Mouse (Mus musculus): ENCODE measurements around the gene Ppcs. TPM values are rescaled to one million over a fixed set of nuclear protein-coding genes. Genes with fewer than 3 reads are reported as not detected.

The Ppcs gene
- polyA plus RNA-seq, 1 experiment from 2014 or later: 31.5 TPM

DNA sequence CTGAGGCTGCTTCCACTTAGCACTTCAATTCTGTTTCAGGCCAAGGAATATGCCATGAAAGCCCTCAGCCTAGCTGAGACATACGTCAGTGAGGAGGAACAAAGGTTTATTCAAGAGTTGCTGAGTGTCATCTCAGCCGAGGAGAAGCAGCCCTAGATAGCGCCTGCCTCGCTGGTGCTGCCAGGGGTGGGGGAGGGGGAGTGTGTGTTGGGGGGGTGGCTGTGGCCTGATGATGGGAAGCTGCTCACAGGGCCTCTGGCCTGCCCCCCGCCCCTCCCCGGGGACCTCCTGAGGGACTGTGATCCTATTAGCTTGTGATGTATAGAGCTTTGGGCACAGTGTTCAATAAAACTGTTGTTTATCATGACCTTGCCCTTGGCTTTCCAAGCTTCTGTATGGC is 31.3 kb upstream of the Ppcs start:
- Histone ChIP-seq H3K9ac (ENCODE audit: low read length) (no peak overlapping the region), H3K27ac (ENCODE audit: low read length) (no peak overlapping the region), H3K4me2 (ENCODE audit: low read depth, low read length) (no peak overlapping the region), H3K36me3 (ENCODE audit: control insufficient read depth, insufficient read depth, low read length) (no peaks in the 10 kb centered on the region), H3K4me1 (replicated peaks; ENCODE audit: control insufficient read depth, insufficient read depth, low read length) (no peaks in the 10 kb centered on the region; the same call in 1 of the 2 replicates), H3K27me3 (ENCODE audit: control insufficient read depth, insufficient read depth, low read depth, low read length) (no peaks in the 10 kb centered on the region), H3K9me3 (ENCODE audit: control insufficient read depth, low read length) (no peaks in the 10 kb centered on the region), H3K4me3 (ENCODE audit: low read length) (no peak overlapping the region)
- peak; percentile 84 for ATAC-seq (ENCODE audit: low read depth)
- 12% methylated on average over 6 of the region's 6 CpGs for WGBS

DNA sequence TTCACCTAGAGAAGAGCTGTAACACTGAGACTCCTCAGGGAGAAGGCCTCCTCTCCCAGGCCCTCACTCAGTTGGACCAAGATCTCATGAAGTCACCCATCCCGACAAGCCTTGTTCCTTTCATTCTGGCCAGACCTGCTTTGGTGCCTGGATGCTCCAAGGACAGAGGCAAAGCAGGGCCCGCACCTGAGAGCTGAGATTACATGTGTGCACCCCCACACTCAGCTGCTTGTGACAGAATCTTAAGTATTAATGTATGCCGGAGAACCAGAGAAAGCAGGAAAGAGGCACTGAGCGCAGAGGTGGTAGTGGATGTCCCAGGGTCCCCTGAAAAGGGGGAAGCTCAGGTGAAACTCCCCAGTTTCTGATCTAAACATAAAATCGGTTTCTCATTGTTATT is 30.9 kb upstream of the Ppcs start:
- no peaks in the 10 kb centered on the region; the same call in 1 of the 2 replicates for H3K4me1 ChIP-seq (replicated peaks; ENCODE audit: control insufficient read depth, insufficient read depth, low read length)
- H3K36me3 ChIP-seq (ENCODE audit: control insufficient read depth, insufficient read depth, low read length): no peaks in the 10 kb centered on the region
- H3K4me3 ChIP-seq (ENCODE audit: low read length): no peak overlapping the region
- no peaks in the 10 kb centered on the region for H3K9me3 ChIP-seq (ENCODE audit: control insufficient read depth, low read length)
- no peak for ATAC-seq (ENCODE audit: low read depth)
- no peak overlapping the region for H3K4me2 ChIP-seq (ENCODE audit: low read depth, low read length)
- 40% methylated on average over 5 of the region's 5 CpGs for WGBS
- no peaks in the 10 kb centered on the region for H3K27me3 ChIP-seq (ENCODE audit: control insufficient read depth, insufficient read depth, low read depth, low read length)
- H3K27ac ChIP-seq (ENCODE audit: low read length): no peak overlapping the region
- no peak overlapping the region for H3K9ac ChIP-seq (ENCODE audit: low read length)

DNA sequence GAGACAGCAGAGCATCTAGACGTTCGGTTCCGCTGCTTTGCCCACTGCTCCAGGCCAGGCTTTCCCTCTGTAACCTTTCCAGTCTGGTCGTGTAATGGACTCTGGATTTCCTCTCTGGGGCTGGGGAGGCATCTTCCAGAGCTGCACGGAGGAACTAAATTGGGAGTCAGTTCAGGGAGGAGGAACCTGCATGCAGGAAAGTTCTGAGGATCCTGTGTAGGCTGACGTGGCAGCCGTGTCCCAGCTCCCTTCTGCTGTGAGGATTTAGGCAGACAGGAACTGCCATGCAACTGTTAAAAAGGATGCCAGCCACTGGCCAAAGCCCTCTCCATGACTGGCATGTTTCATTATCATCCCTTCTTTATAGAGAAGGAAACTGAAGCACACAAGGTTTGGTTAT is 28.2 kb upstream of the Ppcs start:
- no peak for ATAC-seq (ENCODE audit: low read depth)
- H3K4me1 ChIP-seq (replicated peaks; ENCODE audit: control insufficient read depth, insufficient read depth, low read length): no peaks in the 10 kb centered on the region; the same call in 1 of the 2 replicates
- 66% methylated on average over 7 of the region's 7 CpGs for WGBS
- H3K27ac ChIP-seq (ENCODE audit: low read length): no peak overlapping the region
- H3K27me3 ChIP-seq (ENCODE audit: control insufficient read depth, insufficient read depth, low read depth, low read length): no peaks in the 10 kb centered on the region
- no peaks in the 10 kb centered on the region for H3K36me3 ChIP-seq (ENCODE audit: control insufficient read depth, insufficient read depth, low read length)
- H3K9ac ChIP-seq (ENCODE audit: low read length): no peak overlapping the region
- no peak overlapping the region for H3K4me3 ChIP-seq (ENCODE audit: low read length)
- H3K4me2 ChIP-seq (ENCODE audit: low read depth, low read length): no peak overlapping the region
- no peaks in the 10 kb centered on the region for H3K9me3 ChIP-seq (ENCODE audit: control insufficient read depth, low read length)

DNA sequence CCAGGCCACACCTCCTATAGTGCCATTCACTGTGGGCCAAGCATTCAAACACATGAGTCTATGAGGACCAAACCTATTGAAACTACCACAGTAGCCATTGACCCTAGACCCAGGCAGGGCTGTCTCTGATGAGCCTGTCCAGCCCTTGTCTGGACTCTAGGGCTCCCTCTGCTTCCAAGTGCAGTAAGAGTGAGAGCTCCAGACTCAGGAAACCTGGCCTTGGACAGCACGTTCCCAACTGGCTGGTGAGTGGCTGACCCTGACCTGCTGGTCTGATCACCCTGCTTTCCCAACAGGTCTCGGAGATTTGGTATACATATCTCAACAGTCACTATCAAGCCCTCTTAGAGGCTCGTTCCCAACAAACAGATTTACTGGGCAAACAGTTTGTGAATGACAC is 25.6 kb upstream of the Ppcs start:
- no peaks in the 10 kb centered on the region for H3K27me3 ChIP-seq (ENCODE audit: control insufficient read depth, insufficient read depth, low read depth, low read length)
- H3K4me3 ChIP-seq (ENCODE audit: low read length): no peak overlapping the region
- no peak overlapping the region for H3K4me2 ChIP-seq (ENCODE audit: low read depth, low read length)
- ATAC-seq (ENCODE audit: low read depth): no peak
- no peaks in the 10 kb centered on the region for H3K36me3 ChIP-seq (ENCODE audit: control insufficient read depth, insufficient read depth, low read length)
- H3K9ac ChIP-seq (ENCODE audit: low read length): no peak overlapping the region
- no peaks in the 10 kb centered on the region for H3K4me1 ChIP-seq (replicated peaks; ENCODE audit: control insufficient read depth, insufficient read depth, low read length)
- WGBS: 51% methylated on average over 3 of the region's 3 CpGs
- no peak overlapping the region for H3K27ac ChIP-seq (ENCODE audit: low read length)
- no peaks in the 10 kb centered on the region for H3K9me3 ChIP-seq (ENCODE audit: control insufficient read depth, low read length)

DNA sequence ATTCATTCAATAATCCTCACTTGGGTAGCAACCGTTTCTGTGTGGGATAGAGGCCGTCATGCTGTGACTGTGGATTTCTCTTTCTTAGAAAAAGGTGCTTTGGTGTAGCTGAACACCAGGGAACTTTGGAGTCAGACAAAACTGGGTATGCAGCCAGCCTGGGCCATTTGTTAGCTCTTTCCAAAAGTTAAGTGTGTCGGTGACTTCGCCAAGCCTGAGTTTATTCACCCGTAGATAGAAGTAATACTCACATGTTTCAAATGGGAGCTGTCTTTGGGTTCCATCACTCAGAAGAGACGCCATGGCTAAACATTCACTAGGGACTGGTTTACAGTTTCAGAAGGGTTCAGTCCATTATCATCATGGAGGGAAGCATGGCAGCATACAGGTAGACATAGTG is 25.0 kb upstream of the Ppcs start:
- no peak overlapping the region for H3K4me2 ChIP-seq (ENCODE audit: low read depth, low read length)
- no peaks in the 10 kb centered on the region for H3K36me3 ChIP-seq (ENCODE audit: control insufficient read depth, insufficient read depth, low read length)
- ATAC-seq (ENCODE audit: low read depth): no peak
- 88% methylated on average over 6 of the region's 6 CpGs for WGBS
- H3K4me3 ChIP-seq (ENCODE audit: low read length): no peak overlapping the region
- H3K9ac ChIP-seq (ENCODE audit: low read length): no peak overlapping the region
- no peaks in the 10 kb centered on the region for H3K9me3 ChIP-seq (ENCODE audit: control insufficient read depth, low read length)
- no peaks in the 10 kb centered on the region for H3K27me3 ChIP-seq (ENCODE audit: control insufficient read depth, insufficient read depth, low read depth, low read length)
- no peaks in the 10 kb centered on the region for H3K4me1 ChIP-seq (replicated peaks; ENCODE audit: control insufficient read depth, insufficient read depth, low read length)
- no peak overlapping the region for H3K27ac ChIP-seq (ENCODE audit: low read length)

- WGBS: 53% methylated on average over 6 of the region's 6 CpGs
- H3K4me1 ChIP-seq (replicated peaks; ENCODE audit: control insufficient read depth, insufficient read depth, low read length): no peaks in the 10 kb centered on the region
- H3K27ac ChIP-seq (ENCODE audit: low read length): no peak overlapping the region
- no peaks in the 10 kb centered on the region for H3K9me3 ChIP-seq (ENCODE audit: control insufficient read depth, low read length)
- no peak overlapping the region for H3K4me2 ChIP-seq (ENCODE audit: low read depth, low read length)
- H3K4me3 ChIP-seq (ENCODE audit: low read length): no peak overlapping the region
- no peak overlapping the region for H3K9ac ChIP-seq (ENCODE audit: low read length)
- H3K36me3 ChIP-seq (ENCODE audit: control insufficient read depth, insufficient read depth, low read length): no peaks in the 10 kb centered on the region
- no peaks in the 10 kb centered on the region for H3K27me3 ChIP-seq (ENCODE audit: control insufficient read depth, insufficient read depth, low read depth, low read length)
- ATAC-seq (ENCODE audit: low read depth): no peak
Measured at GRCm38 (mm10) chr4:119442539-119442938, 20.3 kb upstream of the Ppcs start.

DNA sequence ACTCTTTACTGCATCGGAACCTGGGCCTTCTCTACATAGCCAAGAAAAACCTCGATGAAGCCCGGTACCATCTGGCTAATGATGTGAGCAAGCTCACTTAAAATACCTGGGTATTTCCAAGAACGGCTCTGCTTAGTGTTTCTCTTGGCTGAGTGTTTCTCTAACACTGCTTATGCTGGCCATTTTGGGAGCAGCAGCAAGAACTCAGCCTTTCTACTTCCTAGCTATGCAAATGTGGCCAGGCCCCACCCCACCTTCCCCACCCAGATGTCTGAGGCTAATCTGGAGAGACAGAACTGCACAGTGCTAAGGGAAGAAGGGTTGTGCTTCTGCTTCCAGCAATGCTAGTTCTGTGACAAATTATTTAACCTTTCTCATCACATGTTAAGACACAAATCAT is 19.6 kb upstream of the Ppcs start:
- Histone ChIP-seq H3K4me2 (ENCODE audit: low read depth, low read length) (no peak overlapping the region), H3K9me3 (ENCODE audit: control insufficient read depth, low read length) (no peaks in the 10 kb centered on the region), H3K9ac (ENCODE audit: low read length) (no peak overlapping the region), H3K27me3 (ENCODE audit: control insufficient read depth, insufficient read depth, low read depth, low read length) (no peaks in the 10 kb centered on the region), H3K36me3 (ENCODE audit: control insufficient read depth, insufficient read depth, low read length) (no peaks in the 10 kb centered on the region), H3K4me1 (replicated peaks; ENCODE audit: control insufficient read depth, insufficient read depth, low read length) (no peaks in the 10 kb centered on the region), H3K4me3 (ENCODE audit: low read length) (no peak overlapping the region), H3K27ac (ENCODE audit: low read length) (no peak overlapping the region)
- 88% methylated on average over 4 of the region's 4 CpGs for WGBS
- ATAC-seq (ENCODE audit: low read depth): no peak

DNA sequence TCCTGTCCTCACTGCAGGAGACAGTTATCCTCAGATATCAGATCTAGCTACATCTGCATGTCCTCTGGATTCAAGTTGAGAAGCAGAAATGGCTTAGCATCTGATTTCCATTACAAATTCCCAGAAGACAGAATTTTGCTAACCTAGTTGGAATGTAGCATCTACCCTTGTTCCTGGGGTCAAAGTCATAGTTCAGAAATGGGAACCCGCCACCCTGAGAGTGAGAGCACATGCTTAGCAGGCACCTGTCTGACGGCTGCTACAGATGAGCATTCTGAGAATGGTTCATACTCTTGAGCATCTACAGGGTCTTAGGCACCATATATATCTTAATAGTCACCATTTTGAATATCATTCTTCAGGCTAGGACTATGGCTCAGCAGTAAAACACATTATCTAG is 15.7 kb upstream of the Ppcs start:
- no peak overlapping the region for H3K4me2 ChIP-seq (ENCODE audit: low read depth, low read length)
- 78% methylated on average over 2 of the region's 2 CpGs for WGBS
- no peak overlapping the region for H3K9ac ChIP-seq (ENCODE audit: low read length)
- H3K27me3 ChIP-seq (ENCODE audit: control insufficient read depth, insufficient read depth, low read depth, low read length): no peaks in the 10 kb centered on the region
- H3K27ac ChIP-seq (ENCODE audit: low read length): no peak overlapping the region
- H3K36me3 ChIP-seq (ENCODE audit: control insufficient read depth, insufficient read depth, low read length): no peaks in the 10 kb centered on the region
- ATAC-seq (ENCODE audit: low read depth): no peak
- H3K4me3 ChIP-seq (ENCODE audit: low read length): no peak overlapping the region
- H3K9me3 ChIP-seq (ENCODE audit: control insufficient read depth, low read length): peaks cover 7% of the 10 kb centered on the region; the same call in 1 of the 2 replicates
- H3K4me1 ChIP-seq (replicated peaks; ENCODE audit: control insufficient read depth, insufficient read depth, low read length): no peaks in the 10 kb centered on the region

DNA sequence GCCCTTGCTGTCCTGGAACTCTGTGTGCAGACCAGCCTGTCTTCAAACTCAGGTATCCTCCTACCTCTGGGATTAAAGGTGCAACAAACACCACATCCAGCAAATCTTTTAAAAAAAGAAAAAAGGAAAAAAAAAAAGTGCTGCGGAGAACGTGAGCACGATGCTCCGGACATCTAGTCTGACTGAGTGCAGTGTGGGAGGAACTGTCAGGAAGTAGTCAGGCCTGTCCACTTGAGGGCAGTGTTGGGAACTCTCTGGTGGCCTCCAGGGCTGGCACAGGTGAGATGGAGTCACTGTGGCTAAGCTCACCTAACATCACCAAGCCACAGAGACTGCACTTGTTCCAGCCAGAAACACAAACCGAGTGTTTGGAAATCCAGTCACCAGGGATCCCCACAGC is 8.5 kb upstream of the Ppcs start:
- H3K27me3 ChIP-seq (ENCODE audit: control insufficient read depth, insufficient read depth, low read depth, low read length): no peaks in the 10 kb centered on the region; the same call in 1 of the 2 replicates
- no peaks in the 10 kb centered on the region for H3K36me3 ChIP-seq (ENCODE audit: control insufficient read depth, insufficient read depth, low read length)
- 21% methylated on average over 5 of the region's 5 CpGs for WGBS
- no peak overlapping the region for H3K4me3 ChIP-seq (ENCODE audit: low read length)
- no peak overlapping the region for H3K9ac ChIP-seq (ENCODE audit: low read length)
- no peak overlapping the region; the same call in 1 of the 2 replicates for H3K4me2 ChIP-seq (ENCODE audit: low read depth, low read length)
- H3K27ac ChIP-seq (ENCODE audit: low read length): no peak overlapping the region
- peak; percentile 62; the same call in 1 of the 2 replicates for ATAC-seq (ENCODE audit: low read depth)
- H3K9me3 ChIP-seq (ENCODE audit: control insufficient read depth, low read length): peaks cover 2% of the 10 kb centered on the region; the same call in 1 of the 2 replicates
- no peaks in the 10 kb centered on the region for H3K4me1 ChIP-seq (replicated peaks; ENCODE audit: control insufficient read depth, insufficient read depth, low read length)

- WGBS: 46% methylated on average over 2 of the region's 2 CpGs
- Histone ChIP-seq H3K27ac (ENCODE audit: low read length) (no peak overlapping the region), H3K4me2 (ENCODE audit: low read depth, low read length) (no peak overlapping the region), H3K4me3 (ENCODE audit: low read length) (no peak overlapping the region), H3K36me3 (ENCODE audit: control insufficient read depth, insufficient read depth, low read length) (no peaks in the 10 kb centered on the region), H3K27me3 (ENCODE audit: control insufficient read depth, insufficient read depth, low read depth, low read length) (no peaks in the 10 kb centered on the region; the same call in 1 of the 2 replicates), H3K4me1 (replicated peaks; ENCODE audit: control insufficient read depth, insufficient read depth, low read length) (peaks cover 7% of the 10 kb centered on the region; the same call in 1 of the 2 replicates), H3K9me3 (ENCODE audit: control insufficient read depth, low read length) (no peaks in the 10 kb centered on the region), H3K9ac (ENCODE audit: low read length) (no peak overlapping the region)
- ATAC-seq (ENCODE audit: low read depth): no peak
Measured at GRCm38 (mm10) chr4:119427680-119428079, 5.5 kb upstream of the Ppcs start.

Measured in lung, embryonic 16.5 days (tissue).